Mouse (Mus musculus) mouse trophoblast stem cell (cell line): ENCODE results near the gene Ltbp2.

Experiments used
- in situ Hi-C, 2 experiments: fragments of 300-500 bp; cut with MseI, MboI; formaldehyde crosslinking; loops; 2 replicates in 1 of 2; 3 replicates in 1 of 2; pipeline ENCODE4 v1.15.1; 2025

The Ltbp2 gene

DNA sequence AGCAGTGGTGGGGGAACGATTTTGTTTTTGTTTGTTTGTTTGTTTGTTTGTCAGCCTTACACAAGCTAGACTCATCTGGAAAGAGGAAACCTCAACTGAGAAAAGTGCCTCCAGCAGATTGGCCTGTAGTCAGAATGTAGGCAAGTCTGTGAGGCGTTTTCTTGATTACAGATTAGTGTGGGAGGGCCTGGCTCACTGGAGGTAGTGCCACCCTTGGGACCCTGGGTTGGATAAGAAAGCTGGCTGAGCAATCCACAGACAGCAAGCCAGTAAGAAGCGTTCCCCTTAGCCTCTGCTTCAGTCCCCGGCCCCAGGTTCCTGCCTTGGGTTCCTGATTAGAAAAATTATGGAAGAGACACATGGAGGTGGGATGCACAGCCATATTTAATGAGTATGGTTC lies 36.4 kb downstream of the Ltbp2 start:
- in situ Hi-C loops, result no loop called here

DNA sequence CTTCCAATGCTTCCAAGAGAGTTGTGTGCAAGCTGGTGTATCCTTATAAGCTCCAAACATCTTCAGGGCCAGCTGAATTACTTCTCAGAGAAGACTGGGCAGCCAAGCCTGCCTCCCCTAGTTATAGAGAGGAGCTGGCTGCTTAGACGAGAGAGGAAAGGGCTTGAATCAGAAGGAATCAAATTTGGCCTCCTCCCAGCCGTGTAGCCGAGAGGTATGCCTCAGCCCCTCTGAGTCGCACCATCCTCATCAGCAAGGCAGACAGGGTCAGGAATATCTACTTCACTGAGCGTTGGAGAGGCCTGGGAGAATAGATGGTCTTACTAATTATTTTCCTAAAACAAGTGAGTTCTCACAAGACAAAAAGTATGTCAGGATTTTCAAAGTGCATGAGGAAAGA lies 40.7 kb downstream of the Ltbp2 start:
- in situ Hi-C loops, result no loop called here

DNA sequence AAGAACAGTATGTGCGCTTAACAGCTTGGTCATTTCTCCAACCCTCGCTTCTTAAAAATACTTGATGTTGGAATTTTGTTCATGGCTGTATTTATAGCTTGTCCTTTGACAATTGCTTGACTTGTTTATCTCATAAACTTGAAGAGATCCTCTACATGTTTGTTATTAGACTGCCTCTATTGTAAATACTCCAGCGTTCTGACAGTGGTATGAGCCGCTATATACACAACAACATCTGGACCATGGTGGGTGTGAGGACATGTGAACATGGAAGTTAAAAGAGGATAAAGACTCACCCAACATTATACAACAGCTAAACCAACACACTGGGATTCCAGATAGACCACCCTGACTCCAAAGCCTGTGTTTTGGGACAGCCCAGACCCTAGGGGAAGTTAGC lies 41.6 kb downstream of the Ltbp2 start:
- in situ Hi-C loops, result no loop called here

DNA sequence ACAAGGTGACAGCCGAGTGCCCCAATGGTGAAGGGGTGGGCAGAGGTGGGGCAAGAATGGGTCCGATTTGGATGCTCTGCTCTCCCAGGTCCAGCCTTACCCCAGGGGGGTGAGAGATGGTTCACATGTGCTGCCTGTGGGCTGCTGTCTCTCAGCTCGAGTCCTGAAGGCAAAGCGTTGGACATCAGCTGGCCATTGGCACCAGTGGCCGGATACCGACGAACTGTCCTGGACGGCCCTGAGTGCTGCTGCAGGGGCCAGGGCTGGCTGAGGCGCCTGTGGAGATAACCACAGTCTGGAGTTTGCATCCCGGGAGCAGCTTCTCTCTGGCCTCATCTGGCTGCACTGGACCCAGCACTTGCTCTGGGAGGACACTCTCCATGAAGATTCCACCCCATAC lies 44.7 kb downstream of the Ltbp2 start:
- in situ Hi-C loops, result no loop called here

DNA sequence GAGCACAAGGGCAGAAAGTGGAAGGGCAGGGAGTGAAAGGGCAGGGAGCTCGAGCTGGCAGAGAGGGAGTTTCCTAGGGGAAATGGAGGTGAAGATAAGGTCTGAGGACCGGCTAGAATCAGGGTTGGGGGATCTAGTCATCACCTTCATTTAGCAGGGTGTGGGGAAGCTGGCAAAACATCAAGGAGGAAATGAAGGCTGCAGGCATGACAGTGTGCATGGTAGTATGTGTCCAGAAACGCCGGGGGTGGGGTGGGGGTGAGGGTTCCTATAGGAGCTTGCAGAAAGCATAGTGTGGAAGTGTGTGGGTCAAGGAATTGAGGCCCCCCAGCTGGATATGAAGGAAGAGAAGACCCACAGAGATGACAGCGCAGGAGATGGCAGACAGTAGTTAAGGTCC lies 45.2 kb downstream of the Ltbp2 start:
- in situ Hi-C loops, result no loop called here

DNA sequence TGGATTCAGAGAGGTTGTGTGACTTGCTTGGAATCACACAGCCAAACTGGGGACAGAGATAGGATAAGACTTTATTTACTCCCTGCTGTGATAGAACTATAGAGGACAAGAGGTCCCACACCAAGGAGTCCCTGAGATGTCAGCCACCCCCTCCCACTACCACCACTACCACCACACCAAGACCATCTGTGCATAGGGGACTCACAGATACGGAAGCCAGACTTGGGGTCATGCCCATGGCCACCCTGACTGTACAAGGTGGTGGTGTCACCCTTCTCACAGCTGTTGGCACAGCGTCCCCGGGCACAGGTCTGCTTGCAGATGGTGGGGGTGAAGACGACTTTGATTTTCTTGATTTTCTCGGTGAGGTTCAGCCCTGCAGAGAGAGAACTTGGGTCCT lies 45.9 kb downstream of the Ltbp2 start:
- in situ Hi-C loops, result no loop called here

DNA sequence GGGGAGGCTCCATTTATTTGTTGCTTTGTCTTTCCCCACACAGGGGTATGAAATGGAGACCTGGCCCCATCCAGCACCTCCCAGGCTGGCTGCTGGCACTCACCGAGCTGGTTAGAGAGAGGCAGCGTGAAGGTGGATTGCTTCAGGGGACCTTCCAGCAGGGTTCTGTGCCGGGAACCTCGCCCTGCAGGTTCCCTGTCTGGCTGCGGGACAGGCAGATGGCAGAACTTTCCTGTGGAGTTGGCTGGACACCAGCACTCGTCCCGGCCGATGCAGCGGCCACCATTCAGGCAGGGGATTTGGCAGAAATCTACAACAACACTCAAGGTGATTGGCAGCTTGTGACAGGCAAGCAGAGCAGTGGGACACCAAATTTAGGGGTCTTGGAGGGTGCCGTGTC lies 46.4 kb downstream of the Ltbp2 start:
- in situ Hi-C loops, result no loop called here

DNA sequence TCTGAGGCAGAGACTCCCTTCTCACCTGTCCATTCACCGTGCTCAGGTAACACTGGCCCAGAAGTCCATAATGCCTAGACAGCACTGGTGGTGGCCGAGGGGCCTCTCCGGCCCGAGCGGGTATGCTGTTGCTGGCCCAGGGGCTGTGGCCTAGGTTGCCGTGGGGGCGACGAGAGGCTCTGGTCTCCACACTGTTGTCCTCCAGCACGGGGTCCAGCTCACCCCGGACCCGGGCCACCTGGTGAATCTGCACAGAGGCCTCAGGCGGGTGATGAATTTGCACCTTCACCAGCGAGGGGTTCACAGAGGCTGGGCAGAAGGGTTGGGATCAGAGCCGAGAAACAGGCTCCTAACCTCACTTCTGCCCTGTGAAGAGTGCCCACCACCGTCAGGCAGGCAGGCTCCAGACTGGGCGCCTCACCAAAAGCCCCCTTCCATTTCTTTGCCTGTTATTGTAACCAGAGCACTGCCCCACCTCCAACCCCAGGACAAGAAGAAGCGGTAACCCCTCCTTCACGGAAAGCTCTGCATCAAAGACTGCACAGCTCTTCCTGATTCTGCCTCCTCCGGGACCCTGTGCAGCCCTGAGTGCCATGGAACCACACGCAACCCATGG lies 47.1 kb downstream of the Ltbp2 start:
- in situ Hi-C loops, result no loop called here

DNA sequence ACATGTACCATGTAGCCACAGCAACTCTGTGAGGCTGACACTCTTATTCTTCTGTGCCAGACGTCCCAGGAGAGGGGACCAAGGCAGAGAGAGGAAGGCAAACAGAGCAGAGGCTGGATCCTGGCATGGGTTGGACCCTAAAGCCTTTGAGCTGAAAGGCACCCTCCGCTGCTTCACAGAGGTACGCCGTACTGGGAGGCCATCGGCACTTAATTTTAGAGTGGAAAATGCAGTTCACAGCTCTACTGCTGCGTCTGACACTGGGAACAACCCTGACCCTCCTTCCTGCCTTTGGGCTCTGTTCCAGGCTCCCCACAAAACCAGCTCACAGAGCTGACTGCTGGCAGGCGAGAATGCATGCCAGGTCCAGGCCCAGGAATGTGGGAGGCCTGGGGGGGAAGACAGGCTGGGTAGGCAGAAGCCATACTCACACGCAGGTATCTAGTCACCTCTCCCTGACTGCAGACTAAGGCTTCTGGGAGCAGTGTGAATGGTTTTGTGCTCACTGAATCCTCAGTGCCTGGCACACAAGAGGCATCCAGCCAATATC lies 48.9 kb downstream of the Ltbp2 start:
- in situ Hi-C loops, result no loop called here

DNA sequence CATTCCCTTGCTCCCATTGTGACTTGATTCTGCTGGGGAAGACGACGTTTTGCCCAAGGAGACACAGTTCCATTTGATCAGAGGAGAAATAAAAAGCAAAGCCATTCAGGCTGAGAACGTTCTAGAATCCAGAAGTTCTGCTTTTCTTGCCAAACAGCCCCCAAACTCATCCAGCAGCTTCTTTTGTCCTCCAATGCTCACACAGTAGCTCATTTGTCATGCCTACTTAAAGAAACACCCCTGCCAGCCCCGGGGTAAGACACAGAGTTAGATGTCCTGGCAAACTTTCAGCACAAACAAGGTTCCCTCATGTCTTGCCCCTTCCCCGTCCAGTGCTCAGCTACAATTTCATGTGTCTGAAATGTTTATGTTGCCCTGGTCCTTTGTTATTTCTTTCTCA lies 52.1 kb downstream of the Ltbp2 start:
- in situ Hi-C loops, result no loop called here

DNA sequence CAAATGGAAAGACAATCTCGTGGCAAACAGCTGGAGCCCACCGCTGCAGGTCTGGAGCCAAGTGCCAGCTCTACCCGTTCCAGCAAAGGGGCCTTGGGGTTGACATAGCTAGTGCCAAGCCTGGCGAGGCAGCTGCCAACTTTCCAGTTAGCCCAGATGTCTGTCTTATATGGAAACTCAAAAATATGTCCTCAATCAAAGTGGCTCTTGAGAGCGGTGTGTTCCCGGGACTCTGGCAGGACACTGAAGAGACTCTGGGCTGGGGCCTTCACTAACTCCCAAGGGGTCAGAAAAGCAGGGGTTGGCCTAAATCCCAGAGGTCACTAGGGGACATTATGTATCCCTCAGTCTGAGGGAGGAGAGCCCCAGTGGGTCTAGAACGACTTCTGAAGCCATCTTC lies 52.7 kb downstream of the Ltbp2 start:
- in situ Hi-C loops, result no loop called here

DNA sequence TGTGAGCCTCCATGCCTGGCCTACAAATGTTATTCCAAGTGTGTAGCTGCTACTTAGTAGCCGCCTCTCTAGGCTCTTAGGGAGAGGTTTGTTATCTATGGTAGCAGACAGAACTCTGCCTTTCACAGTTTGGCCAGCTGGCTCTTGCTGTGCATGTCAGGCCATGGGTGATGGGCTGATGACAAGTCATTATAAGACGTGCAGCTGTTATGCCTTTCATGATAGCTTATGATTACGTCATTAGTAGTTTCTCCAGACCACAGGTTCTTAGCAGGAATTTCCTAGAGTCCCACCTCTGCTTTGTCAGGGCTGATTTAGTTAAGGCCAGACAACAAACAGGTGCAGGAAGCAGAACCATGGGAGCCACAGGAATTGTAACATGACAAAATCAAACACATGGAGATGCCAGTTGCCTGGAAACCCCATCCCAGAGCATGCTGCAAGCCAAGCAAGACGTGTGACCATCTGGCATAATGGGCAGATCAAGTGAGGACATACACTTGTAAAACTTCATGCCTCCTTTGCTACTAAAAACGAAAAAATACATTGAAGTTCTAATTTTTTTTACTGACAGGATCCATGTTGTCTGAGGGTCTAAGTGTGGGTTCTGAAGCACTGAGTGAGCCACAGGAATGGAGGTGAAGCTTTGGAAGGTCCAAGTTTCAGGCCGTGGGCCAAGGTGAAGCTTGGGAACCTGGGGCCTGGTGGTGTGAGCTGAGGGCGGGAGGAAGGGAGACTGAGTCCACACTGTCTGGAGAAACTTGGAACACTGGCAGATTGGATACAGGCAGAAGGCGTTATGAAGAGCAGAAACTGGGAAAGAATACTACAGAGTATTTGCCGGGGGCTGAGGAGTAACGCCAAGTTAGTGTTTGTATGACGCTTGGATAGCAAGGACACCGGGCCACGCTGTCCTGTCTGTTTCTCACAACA lies 56.8 kb downstream of the Ltbp2 start:
- in situ Hi-C loops, result no loop called here

DNA sequence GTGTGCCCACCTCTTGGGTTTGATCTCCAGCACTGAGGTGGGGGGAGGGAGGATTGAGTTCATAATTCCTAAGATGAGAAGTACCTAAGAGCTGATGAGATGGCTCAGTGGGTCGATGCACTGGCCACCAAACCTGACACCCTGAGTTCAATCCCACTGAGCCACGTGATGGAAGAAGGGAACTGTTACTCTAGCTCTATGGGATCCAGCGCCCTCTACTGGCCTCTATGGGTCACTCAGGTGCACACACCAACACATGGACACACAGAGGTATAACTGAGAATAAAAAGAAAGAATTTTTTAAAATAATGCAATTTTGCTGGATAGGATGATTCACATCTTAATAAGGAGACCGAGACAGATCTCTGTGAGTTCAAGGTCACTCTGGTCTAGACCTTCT lies 57.8 kb downstream of the Ltbp2 start:
- in situ Hi-C loops, result no loop called here

DNA sequence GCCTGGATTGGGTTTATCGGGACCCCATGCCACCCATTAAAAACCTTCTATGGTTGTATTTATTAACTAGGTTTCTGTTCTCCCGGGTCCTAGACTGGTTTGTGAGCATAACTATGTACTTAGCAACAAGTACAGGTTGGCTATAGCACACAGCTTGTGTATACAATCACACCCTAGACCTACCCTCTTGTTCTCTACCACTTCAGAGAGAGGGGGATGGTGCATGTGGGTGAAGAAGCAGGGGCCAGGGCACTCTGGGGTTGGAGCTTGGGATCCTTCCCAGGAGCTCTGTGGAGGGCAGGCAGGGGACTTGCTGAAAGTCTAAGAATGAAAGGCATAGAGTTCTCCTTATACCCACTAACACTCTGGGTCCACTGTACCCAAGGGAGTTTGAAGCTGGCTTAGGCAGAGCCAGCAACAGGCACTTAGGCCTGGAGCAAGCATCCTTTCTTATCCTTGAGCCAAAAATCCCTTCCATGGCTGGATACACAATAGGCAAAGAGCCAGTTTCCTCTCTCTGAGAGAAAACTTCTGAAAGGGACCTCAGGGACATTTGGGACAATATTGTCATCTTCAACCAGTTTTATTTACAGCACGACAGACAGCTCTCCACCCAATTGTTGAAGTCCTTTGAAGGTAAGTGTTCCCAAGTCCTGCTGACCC lies 61.5 kb downstream of the Ltbp2 start:
- in situ Hi-C loops, result no loop called here

DNA sequence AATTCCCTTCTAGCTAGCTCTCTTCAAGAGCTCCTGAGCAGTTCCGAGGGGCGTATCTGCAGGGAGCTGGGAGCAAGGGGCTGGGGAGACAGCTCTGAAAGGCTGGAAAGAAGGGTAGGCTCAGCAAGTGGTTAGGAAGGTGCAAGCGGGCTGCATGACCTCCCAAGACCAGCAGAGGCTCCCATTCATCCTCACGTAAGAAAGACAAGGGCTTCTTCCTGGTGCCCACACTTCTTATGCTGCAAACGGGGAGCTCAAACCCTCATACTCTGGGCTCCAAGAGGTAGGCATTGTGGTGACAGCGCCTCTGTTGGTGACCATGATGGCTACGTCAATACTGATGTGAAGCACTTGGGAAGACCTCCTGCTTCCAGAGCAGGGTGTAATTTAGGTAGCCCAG lies 62.6 kb downstream of the Ltbp2 start:
- in situ Hi-C loops, result no loop called here

DNA sequence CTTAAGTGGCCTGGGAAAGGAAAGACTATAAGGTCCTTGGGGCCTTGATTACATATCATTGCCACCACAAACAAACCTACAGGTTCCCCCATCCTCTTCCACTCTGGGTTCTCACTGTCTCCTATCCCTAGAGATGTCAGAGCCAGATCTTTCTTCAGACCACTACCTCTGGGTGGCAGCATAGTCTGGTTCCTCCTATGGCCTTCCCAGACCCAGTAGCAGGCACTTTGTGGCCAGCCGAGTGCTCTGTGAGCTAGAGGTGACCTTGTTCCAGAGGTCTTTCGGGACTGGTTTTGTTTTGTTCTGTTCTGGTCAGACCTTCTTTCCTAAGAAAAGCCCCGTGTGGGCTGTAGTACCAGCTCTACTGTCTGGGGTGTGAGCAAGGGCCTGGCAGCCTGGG lies 64.3 kb downstream of the Ltbp2 start:
- in situ Hi-C loops, result no loop called here

DNA sequence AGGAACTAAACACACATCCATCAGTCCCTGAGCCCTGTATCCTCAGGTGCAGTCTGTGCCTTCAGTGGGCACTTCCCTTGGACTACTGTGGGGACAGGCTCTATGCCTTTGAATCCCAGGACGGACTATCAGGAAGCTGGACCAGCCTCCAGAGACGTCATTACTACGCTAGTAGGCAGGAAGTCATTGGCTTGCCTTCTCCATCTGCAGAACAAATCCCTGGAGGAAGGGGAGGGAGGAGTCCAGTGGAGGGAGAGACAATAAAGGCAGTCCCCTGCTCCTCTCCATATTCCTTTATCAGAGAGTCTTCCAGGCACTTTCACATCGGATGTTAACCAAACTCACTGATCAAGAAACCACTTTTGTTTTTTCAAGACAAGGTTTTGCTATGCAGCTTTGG lies 64.8 kb downstream of the Ltbp2 start:
- in situ Hi-C loops, result no loop called here

DNA sequence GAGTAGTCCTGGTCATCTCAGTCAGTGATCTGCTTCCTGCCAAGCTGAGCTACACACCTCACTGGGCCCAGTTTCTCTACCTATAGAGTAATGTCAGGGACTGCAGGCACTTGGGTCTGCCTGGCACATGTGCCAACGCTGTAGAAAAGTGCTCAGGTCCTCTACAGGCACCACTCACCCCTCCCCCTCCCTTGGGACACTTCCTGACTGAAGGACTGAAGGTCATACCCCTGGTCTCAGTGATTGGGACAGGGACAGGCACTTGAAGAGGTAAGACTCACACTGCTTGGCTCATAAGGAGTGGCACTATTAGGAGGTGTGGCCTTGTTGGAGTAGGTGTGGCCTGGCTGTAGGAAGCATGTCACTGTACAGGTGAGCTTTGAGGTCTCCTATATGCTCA lies 65.5 kb downstream of the Ltbp2 start:
- in situ Hi-C loops, result no loop called here

DNA sequence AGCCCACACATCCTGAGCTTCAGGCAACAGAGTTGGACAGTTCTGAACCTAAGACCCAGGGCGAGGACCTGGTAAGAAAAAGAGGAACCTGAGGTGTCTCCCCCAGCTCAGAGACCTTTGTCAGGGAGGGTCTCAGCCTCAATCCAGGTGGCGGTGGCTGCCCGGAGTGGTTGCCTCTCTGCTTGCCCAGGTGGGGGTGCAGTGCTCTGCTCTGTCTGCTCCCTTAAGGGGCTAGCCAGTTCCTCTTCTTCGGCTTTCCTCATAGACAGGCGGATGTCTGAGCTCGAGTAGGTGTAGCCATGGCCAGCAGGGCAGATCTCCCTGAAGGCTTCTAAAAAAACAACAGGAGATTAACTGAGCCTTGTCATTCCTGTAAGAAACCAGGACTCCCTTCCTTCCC lies 67.3 kb downstream of the Ltbp2 start:
- in situ Hi-C loops, result no loop called here

DNA sequence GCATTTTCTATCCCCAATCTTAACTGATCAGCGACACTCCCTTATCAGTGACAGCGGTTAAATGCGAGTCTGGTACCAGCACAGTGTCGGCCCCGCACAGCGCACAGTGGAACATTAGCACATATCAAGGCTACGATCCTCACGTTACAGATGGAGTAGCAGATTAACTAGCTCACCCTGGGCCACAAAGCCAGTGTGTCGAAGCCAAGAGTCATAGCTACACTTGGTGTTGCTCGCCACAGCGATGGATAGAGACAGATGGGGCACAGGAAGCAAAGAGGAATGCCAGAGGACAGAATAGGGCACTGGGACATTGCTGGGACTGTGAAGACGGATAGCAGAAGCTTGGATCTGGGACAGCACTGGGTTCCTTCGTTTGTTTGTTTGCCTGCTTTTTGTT lies 69.0 kb downstream of the Ltbp2 start:
- in situ Hi-C loops, result no loop called here

DNA sequence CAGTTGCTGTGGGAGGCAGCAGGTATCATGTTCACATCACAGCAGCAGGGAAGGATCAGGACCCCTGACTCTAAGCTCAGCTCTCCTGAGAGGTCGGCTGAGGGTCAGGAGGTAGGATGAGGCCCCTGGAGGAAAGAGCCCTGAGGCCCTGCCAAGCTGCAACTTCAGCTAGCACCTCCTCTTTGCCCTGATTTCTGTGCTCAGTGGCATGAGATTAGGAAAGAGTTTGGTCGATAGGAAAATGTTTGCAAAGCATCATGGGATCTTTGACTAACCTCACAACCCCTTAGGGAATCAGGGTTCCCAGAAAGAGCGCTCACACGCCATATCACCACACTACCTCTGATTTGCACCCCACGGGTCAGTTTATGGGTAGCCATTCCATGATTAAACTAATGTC lies 69.6 kb downstream of the Ltbp2 start:
- in situ Hi-C loops, result no loop called here

DNA sequence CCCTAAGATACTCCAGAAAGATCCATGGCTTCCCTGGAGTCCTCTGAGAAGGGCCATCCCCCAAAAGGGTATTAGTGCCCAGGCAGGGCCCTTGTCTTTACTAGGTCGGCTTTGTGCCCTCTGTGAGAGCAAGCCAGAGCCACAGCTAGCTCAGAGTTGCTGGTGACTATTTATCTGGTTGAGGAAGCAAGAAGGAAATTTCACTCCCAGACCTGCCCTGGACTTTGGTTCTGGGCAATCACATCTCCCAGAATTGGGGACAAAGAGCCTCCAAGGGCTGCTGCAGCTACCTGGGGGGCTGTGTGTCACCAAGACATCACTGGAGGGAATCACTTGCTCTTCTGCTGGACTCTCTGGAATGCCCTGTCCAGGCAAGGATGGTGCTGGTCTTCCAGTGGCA lies 70.3 kb downstream of the Ltbp2 start:
- in situ Hi-C loops, result no loop called here
